Mouse (Mus musculus) right cerebral cortex, postnatal 10 days (tissue): ENCODE measurements around the gene Sec16b.
A peak's percentile ranks its signal among the peaks of the same experiment; 100 is the strongest.

Experiments
- DNase-seq, 2 experiments: peaks; one replicate each; pipeline ENCODE4 v3.0.0; 2021; ENCODE audit warnings: low spot score in 2 of 2

The Sec16b gene

DNA sequence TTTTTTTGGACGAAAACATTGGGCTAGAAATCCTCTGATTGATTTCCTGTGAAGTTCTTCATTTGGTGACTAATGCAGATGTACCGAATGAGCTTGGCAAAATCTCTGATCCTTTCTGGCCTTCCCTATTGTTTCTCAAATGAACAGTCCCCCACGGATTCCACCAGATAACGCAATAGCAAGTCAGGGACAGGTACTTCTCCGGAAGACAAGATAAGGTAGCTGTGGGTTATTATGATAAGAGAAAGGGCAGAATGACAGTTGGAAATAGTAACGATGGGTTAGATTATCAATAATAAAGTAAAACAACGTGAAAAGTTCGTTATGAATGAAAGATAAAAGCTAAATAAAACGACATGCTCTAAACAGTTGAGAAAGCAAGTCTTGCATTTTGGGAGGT lies 7.0 kb downstream of the Sec16b start:
- DNase-seq: no peak

DNA sequence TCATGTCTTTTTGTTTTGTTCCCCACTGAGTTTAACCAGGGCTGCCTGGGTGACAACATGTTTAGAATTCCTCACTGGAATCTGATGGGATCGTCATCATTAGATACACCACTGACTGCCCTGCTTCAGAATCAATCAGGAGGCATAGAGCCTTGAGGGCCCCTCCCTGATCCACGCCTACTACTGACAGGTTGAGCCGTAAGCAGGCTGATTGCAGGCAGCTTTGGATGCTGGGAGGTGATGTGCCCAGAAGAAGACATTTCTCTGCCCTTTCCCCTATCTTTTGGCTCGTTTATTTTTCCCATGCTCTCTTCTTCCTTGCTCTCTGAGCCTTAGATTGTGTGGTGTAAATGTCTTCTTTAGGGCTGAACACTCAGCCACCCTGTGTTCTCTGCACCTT lies 7.8 kb downstream of the Sec16b start:
- no peak for DNase-seq

DNA sequence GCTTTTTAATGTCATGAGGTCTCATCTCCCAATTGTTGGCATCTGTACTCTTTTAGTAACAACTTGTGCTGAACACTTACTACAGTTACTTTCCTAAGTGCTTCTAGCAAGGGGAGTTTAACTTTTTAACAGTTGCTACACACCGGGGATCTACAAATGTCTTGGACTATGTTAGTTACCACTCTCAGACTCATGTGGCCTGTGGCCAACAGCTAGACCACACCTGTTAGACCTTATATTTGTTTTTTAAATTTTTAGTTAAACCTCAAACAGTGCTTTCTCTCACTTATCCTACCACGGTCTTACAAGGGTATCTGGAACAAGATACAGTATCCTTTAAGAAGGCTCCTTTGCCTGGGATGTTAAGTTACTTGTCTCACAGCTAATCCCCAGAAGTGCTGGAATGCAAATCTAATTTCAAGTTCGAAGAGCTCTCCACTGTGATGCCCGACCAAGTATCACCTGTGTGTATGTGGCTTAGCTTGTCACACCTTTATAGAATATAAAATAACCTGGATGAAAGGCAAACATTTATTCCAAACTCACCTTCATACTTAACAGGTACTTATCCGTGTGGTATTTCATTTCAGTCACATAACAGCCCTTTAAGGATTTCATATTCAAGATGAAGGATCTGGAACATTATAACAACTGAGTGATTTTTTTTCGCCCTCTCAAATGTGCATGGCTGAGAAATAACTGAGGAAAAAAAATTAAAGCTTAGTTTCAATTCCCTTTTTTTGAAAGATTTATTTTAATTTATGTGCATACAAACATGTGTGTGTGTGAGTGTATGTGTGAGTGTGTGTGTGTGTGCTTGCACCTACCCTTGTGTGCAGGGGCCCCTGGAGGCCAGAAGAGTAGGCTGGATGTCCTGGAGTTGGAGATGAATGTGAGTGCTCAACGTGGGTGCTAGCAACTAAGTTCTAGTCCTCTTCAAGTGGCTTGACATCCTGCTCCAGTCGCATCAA lies 10.6 kb downstream of the Sec16b start:
- DNase-seq: no peak

DNA sequence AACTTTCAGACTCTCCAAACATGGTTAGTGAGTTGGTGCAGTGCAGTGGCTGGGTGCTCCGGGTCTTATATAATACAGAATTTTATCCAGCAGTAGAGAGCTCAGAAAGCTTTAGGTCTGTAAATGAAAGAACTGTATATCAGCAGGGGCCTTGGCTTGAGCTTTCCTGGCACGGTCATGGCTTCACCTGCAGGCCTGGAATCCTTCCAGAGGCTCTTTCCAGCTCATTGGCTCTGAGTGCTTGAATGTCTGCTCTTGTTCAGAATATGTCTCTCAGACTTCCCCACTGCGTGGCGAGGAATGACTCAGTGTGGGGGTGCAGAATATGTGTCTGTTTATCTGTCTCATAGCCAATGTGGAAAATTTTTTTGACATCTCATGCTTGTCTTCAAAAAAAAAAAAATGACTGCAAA lies 11.6 kb downstream of the Sec16b start:
- DNase-seq: peak; percentile 62 to 69

DNA sequence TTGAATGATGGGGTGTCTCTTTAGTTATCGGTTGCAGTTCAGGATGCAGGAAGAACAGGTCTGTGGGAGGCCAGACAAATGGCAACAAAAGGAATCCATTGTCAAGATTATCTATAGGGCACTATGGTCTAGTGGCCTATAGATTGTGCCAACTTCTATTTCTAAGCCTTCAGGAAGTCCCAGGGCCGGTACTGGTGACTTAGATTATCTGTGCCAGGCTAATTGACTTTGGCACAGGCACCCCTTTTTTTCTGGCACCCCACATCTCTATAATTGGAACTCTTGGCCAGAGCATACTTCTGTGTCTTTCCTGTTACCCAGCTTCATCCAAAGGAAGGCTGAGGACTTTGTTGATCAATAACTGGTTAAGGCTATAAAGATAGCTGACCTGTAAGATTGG lies 12.9 kb downstream of the Sec16b start:
- no peak for DNase-seq

DNA sequence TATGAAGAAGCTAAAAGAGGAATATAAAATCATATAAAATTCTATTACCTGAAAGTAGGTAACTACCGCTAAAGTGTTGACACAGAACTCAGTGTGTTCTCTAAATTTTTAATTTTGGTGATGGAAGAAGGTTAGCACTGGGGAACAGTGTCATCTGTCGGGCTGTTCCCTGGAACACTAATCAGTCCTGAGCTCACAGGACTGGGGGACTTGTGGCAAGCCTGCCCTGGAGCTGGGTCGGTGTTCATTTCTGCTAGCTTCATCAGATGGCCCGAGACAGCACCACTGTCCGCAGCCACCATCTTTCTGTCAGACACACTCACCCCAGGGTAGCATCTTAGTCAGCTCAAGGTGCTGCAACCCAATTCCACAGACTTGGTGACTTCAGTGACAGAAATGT lies 15.8 kb downstream of the Sec16b start:
- DNase-seq: no peak

DNA sequence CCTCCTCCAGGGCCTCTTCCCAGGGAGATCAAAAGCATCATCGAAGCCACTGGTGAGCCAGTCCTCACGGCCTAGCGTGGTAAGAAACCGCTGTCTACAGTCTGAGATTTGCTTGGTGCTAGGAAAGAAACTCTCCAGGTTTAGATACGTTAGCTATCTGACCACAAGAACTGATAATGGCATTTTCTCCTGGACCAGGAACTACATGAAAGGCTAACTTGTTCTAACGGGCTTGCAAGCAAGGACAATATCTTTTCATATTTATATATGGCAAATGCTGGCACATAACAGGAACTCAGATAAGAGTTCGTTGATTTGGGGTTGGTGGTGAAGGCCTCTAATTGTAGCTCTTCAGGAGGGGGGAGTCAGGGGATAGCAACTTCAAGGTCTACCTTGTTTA lies 18.2 kb downstream of the Sec16b start:
- no peak for DNase-seq

DNA sequence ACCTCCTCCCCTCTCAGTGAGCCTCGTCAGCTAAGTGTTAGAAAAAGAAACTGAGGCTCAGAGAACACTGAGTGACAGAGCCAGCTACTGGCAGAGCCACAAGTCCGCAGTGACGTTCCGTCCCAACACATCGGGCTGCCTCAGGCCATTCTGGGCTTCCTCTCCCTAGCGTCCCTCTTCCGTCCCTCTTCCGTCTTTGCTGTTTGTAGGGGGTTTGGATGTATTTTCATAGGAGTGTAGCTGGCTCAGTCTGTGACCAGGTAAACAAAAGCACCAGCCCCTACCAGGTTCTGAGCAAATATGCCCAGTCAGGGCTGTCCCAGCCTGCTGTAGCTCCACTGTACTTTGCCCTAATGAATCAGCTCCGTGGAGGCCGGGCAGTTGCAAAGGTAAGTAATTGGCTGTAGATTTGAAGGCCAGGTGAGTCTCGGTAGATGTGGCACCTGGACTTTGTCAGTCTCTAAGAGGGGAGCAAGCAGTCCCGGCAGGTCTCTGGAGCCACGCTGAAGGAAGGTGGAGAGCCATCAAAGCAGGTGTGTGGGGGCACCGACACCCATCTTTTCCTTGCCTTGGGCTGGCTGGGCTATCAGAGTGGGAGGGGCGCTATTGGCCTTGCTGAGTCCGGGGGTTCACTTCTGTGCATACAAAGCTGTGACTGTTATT lies 19.3 kb downstream of the Sec16b start:
- no peak for DNase-seq

DNA sequence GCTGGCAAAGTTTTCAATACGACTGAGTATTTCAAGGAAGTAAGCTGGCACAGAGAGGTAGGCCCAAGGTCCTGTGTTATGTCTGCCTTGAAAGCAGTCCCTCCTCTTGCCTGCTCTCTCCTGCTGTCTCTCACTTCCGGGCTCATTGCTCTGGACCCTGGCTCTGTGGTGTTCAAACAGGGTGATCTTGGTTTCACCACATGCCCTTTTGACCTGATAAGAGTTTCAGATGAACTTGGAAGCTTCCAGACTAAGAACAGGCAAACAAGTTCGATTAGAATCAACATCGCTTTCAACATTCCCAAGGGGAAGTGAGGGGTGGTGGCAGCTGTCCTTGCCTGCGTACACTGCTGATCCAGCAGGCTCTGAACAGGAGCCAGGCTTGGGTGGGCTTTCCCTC lies 20.1 kb downstream of the Sec16b start:
- DNase-seq: no peak

DNA sequence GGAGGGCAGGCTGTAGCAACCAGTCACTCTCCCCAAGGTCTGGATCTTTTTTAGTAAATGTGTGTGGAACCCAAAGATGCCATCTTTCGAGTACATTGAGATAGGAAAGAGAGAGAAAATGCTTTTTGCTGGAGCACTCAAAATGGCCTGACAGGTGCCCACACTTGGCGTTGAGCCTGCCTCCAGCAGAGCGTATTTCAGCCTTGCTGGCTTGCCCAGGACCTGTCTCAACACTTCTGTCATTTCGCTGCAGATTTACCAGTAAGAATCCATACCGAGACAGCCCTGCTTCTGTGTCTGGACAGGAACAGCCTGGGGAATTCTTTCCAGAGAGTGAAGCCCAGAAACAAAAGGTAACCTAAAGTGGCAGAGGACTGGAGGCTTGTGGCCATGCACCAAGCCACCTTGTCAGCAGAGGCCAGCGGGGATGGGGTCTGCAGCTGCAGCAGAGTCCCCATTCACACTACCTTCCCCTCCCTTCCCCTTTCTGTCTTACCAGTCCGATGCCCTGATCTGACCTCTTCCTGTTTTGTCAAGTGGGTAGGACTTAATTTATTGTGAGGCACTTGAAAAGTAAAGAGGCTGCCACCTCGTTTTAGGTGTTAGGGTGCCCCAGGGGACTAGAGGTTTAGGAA lies 26.4 kb downstream of the Sec16b start:
- DNase-seq: no peak

DNA sequence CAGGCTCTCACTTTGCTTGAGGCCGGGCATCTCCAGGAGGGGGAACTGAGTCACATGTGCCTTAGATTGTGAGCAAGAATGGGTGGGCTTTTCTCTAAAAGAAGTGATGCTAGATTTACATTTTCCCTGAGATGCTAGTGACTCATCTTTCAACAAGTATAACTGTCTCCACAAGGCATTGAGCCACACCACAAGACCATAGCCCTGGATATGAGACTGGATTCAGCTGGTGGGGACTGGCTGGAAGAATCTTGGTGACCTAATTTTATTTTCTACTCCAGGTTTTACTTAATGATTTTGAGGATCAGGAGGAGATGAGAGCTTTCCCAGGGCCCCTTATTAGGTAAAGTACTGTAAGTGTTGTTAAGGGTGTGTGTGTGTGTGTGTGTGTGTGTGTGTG lies 29.0 kb downstream of the Sec16b start:
- DNase-seq: no peak

DNA sequence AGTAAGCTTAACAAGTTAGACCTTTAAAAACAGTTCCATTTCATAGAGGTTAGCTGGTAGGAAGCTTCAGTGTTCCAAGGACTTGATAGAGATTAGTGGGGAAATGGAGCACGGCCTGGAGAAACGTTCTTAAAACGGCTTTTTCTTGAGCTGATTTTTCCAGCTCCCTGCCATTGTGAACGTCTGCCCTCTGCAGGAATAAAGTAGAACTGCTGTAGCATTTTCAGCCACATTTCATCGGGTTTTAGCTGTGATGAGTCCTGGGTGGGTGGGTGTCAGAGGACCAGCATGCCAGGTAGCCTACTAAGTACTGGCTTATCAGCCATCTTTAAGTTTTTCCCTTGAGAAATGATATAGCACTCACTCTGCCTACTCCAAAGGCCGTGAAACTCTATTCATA lies 29.9 kb downstream of the Sec16b start:
- DNase-seq: peak; percentile 60 to 77

DNA sequence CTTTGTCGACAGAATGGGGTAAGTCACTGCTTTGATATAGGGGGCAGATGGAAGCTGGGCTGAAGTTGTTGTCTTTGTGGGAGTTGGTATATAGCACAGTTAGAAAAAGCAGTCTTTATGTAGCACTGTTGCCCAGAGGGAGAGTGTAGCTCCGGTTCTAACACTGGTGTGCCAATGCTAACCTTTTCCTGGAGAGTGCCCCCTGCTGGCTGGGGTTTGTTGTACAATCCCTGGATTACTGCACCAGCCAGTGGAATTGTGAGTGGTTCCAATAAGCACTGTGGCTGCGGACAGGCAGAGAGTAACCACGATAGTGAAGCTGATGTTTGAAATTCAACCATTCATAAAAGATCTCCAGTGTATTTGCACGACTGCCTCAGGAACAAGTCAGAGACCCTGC lies 31.1 kb downstream of the Sec16b start:
- DNase-seq: no peak

DNA sequence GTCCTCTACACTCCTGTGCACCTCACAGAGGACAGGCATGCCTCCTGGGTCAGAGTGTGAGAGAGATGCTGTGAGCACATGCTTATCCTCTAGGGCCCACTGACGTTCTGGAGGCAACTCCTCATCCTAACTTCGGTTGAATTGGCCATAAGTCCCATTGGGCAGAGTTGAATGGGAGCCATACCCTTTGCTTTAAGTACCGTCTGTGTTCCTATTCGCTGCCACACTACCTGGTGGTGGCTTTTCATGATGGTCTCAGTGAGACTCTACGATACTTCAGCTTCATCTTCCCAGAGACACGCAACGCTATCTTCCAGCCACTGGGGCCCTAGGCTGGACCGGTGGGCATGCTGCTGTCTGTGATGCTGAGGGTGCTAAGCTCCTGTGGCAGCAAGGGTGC lies 38.5 kb downstream of the Sec16b start:
- no peak for DNase-seq

DNA sequence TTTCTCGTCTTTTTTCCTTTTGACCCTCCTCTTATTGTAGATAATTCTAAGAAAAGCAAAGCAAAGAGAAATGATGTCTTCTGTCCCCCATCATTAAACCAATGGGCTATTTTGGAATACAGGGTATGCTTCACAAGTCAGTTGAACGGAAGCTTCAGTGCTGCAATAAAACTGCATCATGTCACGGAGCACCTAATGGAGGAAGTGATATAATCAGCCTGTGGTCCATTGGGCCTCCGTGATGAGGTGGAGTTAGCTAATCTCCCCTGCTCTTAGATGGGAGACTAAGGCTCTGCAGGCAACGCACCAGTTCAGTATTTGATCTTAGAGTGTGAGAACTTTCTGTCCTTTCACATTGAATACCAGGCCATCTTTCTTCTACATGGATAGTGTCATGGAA lies 41.1 kb downstream of the Sec16b start:
- DNase-seq: no peak

DNA sequence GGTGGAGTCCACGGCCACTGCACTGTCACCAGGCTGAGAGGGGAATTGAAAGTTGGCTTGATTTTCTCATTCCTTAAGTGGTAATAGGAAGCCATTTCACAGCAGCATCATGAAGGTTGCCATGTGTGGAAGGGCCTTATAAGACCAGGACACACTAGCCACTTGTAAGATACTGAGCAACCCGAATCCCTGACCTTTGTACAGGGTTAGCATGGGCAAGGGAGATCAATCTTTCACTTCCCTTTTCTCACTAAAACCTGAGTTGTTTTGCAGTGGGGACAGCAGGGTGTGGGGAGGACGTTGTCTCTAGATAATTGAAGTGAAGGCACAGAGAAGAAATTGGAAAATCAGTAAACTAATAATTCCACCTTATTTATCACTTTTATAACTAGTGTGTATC lies 43.2 kb downstream of the Sec16b start:
- DNase-seq: no peak

DNA sequence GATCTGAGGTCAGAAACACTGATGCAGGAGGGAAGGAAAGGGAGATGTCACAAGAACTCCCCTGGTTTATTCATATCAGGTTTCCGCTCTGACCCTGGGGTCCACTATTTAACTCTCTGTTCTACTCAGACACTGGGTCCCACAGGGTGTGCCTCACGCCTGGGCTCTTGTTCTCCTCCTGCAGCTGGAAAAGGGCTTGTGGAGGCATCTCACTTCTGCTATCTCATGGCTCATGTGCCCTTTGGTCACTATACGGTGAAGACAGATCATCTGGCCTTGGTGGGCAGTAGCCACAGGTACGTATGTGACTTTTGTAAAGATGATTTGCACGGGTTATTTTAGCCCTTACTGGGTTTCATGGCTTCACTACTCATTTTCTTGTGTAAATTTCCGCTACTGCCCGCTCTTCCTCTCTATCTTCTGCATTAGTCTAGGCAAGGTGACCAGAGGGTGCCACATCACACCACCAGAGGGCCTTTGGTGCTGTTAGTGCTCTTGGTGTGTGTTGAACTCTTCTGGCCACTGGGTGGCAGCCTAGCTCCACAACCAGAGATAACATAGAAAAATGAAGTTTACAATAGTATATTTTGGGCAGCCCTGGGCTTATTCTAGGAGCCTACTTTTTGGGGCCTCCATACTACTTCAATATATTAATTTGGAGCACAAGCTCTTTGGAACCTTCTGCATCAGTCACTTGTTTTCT lies 46.4 kb downstream of the Sec16b start:
- DNase-seq: peak; percentile 86 to 88

DNA sequence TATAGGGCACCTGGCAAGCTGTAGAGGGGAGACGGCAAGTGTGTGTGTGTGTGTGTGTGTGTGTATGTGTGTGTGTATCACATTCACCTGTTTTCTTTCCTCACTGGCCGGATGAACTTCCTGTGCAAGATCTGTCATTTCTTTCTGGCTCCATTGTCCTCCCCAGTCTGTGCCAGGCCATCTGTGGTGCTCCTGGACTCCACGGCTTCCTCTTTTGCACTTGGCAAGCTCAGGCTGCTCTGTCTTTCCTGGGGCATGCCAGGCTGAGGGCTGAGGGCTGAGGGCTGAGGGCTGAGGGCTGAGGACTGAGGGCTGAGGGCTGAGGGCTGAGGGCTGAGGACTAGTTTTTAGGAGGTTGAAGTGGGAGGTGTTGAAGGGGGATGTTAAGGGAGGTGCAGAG lies 47.6 kb downstream of the Sec16b start:
- peak; percentile 43 to 56 for DNase-seq

DNA sequence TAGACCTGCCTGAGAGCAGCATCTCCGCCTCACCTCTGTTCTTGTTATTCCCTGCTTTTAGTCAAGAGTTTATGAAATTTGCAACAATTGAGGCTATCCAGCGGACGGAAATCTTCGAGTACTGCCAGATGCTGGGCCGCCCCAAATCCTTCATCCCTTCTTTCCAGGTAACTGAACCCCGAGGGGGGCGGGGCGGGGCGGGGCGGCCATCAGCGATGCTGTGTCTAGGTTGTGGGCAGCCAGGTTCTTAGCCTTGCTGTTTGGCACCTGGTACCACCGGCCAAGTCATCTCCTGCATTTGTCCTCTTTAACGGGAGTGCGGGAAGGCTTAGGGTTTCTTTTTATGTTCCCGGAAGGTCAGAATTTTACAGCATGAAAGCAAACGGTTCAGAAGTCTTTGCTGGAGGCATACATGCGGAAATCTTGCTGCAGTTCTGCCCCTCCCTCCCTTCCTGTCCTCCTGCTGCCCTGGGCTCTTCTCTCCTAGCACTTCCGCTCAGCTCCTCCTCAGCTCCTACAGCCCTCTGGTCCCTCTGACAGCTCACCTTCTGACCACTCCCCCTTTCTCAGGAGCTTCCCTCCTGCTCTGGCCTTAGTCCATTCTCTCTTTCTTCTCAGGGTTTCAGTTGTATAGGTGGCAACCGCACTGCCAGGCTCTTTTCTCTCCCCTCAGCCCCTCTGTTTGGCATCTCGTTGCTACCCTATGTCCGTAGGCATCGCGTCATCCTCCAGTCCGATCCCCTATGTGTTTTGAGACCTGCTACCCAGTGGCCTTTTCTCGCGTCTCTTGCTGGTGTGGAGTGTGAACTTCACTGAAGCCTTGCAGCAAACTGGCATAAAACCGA lies 48.4 kb downstream of the Sec16b start:
- no peak for DNase-seq

DNA sequence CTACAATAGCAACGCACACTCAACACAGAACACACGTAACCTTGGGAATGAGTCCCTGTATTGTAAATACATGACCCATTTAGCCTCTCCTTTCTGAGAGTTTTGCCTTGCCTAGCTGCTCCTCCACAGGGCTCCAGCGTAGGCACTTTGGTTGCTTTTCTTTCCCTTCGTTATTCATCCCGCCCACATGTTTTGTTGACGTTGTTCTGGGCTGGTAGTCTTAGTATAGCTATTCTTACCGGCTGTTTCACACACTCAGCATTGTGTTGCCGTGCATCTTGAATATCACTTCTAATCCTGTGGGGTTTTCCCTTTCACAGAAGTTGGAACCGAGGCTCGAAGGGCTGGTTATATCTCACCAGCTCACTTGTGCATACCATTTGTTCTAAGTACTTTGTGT lies 49.2 kb downstream of the Sec16b start:
- peak in 1 of 2 experiments; percentile 59 for DNase-seq

DNA sequence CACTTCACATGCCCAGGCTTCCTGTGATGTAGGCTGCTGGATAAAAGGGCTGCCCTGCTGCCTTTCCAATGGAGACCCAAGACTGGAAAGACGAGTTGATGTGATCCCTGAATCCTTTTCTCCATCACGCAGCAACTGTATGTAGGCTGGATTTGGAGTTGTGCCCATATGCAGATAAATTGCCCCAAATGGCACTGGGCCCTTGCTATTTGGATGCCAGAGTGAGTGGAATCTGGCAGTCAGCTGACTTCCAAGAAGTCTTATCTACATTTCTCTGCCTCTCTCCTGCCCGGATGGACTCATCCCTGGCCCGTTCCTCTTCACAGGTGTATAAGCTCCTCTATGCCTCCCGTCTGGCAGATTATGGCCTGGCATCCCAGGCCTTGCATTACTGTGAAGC lies 49.9 kb downstream of the Sec16b start:
- DNase-seq: peak in 1 of 2 experiments; percentile 39
